Mouse (Mus musculus): ENCODE results near the gene 9130213A22Rik.
A peak's percentile ranks its signal among the peaks of the same experiment; 100 is the strongest.

Gene 9130213A22Rik

DNA sequence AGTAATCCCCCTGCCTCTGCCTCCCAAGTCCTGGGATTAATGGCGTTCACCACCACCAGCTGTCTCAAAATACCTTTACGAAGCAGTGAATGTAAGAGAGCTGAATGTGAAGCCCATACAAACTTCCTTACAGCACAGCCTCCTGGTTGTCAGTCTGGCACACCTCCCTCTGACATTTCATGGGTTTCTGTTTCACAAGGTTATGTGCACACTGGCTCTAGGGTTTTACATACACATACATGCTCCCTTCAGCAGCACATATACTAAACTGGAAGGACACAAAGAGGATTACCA, 47.7 kb downstream of the 9130213A22Rik start:
- no peak for DNase-seq (ENCODE audit: low spot score in 2 of 2)

- no peak for DNase-seq (ENCODE audit: low spot score in 2 of 2)
These were observed 48.2 kb downstream of the 9130213A22Rik start for GRCm38 (mm10) chr11:69073951-69074775.

DNA sequence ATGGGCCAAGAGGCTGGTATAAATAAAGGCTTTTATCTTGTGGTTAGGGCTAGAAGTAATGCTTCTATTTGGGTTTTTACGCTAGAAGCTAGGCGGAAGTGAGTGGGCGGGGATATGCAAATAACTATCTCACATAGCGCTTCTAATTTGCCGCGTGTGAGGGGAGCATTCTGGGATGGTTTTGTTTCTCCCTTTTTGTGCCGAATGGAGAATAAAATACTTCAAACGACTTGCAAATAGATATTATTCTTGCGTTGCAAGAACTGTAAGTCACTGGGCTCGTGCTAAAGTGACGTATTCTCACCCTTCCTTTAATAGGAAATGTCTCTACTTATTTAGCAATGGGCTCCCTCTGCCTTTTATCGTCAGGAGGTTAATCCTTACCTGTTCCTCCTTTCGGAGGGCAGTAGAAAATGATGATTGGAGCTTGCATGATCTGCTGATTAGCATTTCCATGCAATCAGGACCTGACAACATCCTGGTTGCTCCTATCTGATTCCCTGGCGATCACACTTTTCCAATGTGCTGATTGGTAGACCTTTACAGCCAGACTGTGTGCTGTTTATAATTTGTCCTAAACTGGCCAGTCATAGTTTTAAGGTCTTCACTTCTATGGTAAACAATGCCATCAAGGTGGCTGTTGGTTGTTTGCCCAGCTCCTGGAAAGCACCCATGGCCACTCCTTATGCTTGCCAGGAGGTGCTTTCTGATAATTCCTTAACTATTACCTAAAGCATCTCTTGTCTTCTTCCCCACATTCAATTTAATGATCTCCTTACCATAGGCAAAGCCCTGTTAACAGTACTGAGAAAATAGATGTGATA, 49.1 kb downstream of the 9130213A22Rik start:
- peak; percentile 76 to 86 for DNase-seq (ENCODE audit: low spot score in 2 of 2)

DNA sequence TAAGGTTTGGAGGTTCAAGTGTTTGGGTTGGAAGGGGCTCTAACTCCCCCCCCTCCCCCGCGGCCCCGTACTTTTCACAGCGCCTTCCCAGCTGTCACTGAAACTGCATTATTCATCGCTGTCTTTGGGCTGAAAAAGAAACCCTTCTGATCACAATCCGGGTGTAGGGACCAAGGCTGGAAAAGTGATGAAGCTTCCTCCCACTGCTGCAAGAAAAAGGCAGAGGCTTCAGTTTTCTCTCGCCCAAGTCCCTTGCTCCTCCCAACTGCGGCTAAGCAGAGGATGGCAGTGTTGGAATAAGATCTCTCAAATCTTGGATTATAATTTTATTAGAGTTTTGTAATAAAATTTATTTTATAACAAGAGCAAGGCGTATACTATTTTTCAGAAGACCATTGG, 49.7 kb downstream of the 9130213A22Rik start:
- DNase-seq (ENCODE audit: low spot score in 2 of 2), result no peak

DNA sequence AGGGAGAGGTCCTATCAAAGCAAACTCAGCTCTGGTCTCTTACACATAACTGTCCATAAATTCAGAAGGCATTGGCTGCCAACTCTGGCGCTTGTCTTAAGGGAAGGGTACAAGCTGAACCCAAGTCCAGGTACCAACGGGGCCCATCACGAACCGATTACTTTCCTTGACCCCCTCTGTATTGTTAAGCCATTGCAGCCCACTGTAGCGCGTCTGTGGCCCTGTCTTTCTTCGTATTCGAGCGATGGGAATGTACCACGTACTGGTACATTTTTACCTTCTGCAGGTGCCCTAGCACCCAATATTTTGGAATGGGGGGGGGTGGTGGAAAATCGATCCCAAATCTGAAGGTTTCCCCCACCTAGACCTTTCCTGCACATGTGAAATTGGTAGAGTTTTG, 50.2 kb downstream of the 9130213A22Rik start:
- DNase-seq (ENCODE audit: low spot score in 2 of 2), result no peak

DNA sequence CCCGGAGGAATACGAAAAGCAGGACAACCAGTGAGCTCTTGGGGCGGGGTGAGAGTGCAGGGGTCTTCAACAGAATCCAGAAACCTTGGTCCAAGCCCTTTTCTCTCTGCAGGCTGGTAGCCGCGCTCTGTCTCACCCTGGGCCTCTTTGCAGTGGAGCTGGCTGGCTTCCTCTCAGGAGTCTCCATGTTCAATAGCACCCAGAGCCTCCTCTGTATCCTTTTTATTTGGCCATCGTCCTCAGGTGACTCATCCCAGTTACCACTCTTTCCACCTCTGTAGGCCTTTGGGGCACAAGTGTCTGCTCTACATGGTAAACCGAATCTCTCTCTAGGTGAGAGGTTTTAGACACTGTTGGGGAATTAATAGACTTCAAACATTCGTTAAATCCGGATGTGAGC, 51.1 kb downstream of the 9130213A22Rik start:
- no peak for DNase-seq (ENCODE audit: low spot score in 2 of 2)

DNA sequence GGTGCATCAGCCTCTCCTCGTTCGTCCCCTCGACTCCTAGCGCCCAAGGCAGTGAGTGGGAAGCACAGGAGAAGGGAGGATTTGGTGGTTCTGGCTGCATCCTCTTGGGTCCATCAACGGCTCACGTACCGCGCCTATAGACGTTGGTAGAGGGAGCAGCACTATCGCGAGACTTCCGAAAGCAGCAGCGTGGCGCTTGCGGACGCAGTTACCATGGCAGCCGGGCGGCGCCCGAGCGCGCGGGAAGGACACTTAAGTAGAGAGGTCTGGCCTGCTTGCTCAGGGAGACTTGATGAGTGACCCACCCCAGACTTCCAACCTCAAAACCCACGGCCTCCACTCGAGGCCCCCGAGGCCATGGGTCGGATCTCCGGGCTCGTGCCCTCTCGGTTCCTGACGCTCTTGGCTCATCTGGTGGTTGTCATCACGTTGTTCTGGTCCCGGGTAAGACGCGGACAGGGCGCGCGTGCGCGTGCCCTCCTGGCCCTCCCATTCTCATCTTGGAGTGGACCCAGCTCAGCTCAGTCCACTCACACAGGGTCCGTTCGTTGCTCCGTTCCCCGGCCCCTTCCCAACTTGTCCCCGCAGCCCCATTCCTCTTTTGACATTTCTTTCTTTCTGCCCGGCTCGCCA, 51.7 kb downstream of the 9130213A22Rik start, which contains the start of gene Tmem107:
Tmem107 (plus strand) TSS at position 217 of the 633 bp plus-strand sequence.
- peak; percentile 86 to 91 for DNase-seq (ENCODE audit: low spot score in 2 of 2)

GRCm38 (mm10) chr11:69070093-69070492, 52.3 kb downstream of the 9130213A22Rik start:
- no peak for DNase-seq (ENCODE audit: low spot score in 2 of 2)

Measured in thymus, postnatal 10 days (tissue).